Mouse (Mus musculus) brain, embryonic 14.5 days (tissue): Measurements from ENCODE around the gene Prdx1.

Experiments used
- CTCF ChIP-seq: fragments of 200-500 bp; IDR thresholded peaks from 2 replicates; pipeline ENCODE4 v1.5.1; 2012; ENCODE audit warnings: inconsistent platforms, mild to moderate bottlenecking, moderate library complexity, borderline replicate concordance; ENCODE audit not compliant: insufficient read depth, insufficient read length; ENCODE audit errors: extremely low read depth
- POLR2A ChIP-seq: fragments of 200-500 bp; IDR thresholded peaks from 2 replicates; pipeline ENCODE4 v1.6.1; 2012; ENCODE audit warnings: mild to moderate bottlenecking, inconsistent platforms, borderline replicate concordance; ENCODE audit not compliant: poor library complexity, insufficient read depth, insufficient read length, severe bottlenecking; ENCODE audit errors: extremely low read depth

- TF ChIP-seq CTCF (no peak), POLR2A (no peak)
Measured at GRCm38 (mm10) chr4:116725444-116725843, 40.1 kb downstream of the Prdx1 start.
